Mouse (Mus musculus) olfactory bulb, adult 2 months (tissue): ENCODE results near the gene Ing3. TPM values are rescaled to one million over a fixed set of nuclear protein-coding genes. Genes with fewer than 3 reads are reported as not detected.

Experiments used
- H3K27ac ChIP-seq: fragments of 200-500 bp; 2 replicates; pipeline ENCODE4 v1.5.1; 2012; ENCODE audit warnings: low read depth, low read length; ENCODE audit not compliant: insufficient read depth
- H3K4me1 ChIP-seq: fragments of 200-500 bp; 2 replicates; pipeline ENCODE4 v1.6.1; 2012; ENCODE audit warnings: low read length; ENCODE audit not compliant: control insufficient read depth, insufficient read depth
- H3K4me3 ChIP-seq: fragments of 200-500 bp; 2 replicates; pipeline ENCODE4 v1.5.1; 2012; ENCODE audit warnings: mild to moderate bottlenecking, low read depth, low read length, moderate library complexity; ENCODE audit not compliant: insufficient read depth
- CTCF ChIP-seq: fragments of 200-500 bp; IDR thresholded peaks from 2 replicates; pipeline ENCODE4 v1.5.1; 2012; ENCODE audit warnings: low read depth, mild to moderate bottlenecking, low read length, moderate library complexity; ENCODE audit not compliant: insufficient read depth
- POLR2A ChIP-seq: fragments of 200-500 bp; IDR thresholded peaks from 2 replicates; pipeline ENCODE4 v1.6.1; 2012; ENCODE audit warnings: mild to moderate bottlenecking, low read depth, low read length, moderate library complexity; ENCODE audit not compliant: insufficient read depth
- WGBS: fragments of 180-500 bp; shearing (Covaris S2); methylation state at CpG from one replicate; pipeline ENCODE4 v1.1.7; 2018; 5-methylcytosine and 5-hydroxymethylcytosine counted together
- polyA plus RNA-seq: library from polyadenylated mRNA; stranded (reverse); fragments of >200 nt; gene quantifications from 2 replicates; pipeline ENCODE4 v1.2.4, GENCODE M21; 2012; ENCODE audit warnings: low replicate concordance; ENCODE audit not compliant: missing spikeins, insufficient read depth, insufficient read length

Gene Ing3
- polyA plus RNA-seq, 1 experiment: not detected

DNA sequence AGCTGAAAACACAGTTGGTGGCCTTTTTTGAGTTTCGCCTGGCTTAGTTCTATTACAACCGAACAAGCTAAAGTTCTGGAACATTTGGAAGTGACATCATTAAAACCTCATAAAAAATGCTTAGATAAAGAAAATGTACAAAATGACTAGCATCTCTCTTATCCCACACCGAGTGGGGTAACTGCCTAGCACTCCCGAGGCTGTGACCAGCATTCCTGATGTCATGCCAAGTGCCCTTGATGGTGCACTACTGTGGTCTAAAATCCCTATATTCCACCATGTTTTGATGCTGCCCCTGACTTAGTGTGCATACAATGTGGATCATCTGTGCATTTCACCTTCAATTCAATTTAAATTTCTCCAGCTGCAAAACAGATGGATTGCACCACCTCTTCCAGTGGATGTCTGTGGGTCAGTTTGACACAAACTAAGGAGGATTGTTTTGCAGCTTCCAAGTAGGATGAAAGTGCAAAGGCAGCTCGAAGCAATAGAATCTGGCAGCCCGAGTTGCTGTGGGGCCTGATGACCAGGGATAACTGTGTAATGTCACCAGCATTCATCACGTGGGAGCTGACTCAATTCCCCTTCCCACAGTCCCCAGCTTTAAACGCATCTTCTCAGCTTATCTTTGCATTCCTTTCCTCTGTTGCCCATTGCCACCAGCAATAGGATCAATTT lies 69.5 kb downstream of the Ing3 start:
- TF ChIP-seq POLR2A: no peak
- TF ChIP-seq CTCF: no peak
- H3K27ac ChIP-seq: no peak overlapping the region
- 80% methylated on average over 8 of the region's 8 CpGs for WGBS

DNA sequence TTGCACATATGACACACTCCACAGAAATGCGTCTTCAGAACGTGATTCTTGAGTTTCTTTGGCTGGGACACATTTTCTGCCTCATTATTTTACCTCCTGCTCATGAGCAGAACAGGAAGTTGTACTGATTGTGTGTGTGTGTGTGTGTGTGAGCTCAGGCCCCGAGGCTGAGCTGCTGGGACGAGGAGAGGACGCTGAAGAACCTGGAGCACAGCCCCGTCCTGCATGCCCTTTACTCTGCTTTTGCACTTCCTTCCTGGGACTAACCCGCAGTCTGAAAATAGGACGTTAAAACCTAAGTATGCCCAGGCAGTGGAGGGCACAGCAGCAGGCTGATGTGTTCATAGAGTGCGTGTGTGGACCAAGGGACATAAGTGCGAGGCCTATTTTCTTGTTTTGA lies 70.3 kb downstream of the Ing3 start:
- TF ChIP-seq POLR2A (no peak), CTCF (no peak)
- H3K4me3 ChIP-seq: no peak overlapping the region
- H3K27ac ChIP-seq: no peak overlapping the region
- H3K4me1 ChIP-seq: no peaks in the 10 kb centered on the region
- WGBS: 78% methylated on average over 10 of the region's 10 CpGs

More for the DNA sequence above, 69.5 kb downstream of the Ing3 start:
- H3K4me3 ChIP-seq: no peak overlapping the region
- no peaks in the 10 kb centered on the region for H3K4me1 ChIP-seq

DNA sequence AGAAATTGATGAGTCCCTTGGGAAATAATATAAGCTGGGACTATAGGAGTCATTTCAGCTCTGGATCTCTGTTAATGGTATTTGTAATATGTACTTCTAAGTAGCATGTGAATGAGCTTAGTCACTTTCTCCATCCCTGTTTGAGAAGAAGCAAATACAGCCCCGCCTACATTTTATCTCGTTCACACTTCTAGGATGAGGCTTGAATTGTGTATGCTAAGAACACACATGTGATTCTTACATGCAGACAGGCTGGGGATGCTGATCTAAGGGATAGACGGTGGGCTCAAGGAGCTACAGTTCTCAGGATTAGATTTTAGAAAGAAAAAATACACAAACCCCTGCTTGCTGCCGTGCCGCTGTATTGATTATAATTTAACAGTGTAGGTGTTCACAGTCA lies 71.3 kb downstream of the Ing3 start:
- WGBS: 91% methylated on average over 5 of the region's 5 CpGs
- Histone ChIP-seq H3K27ac (no peak overlapping the region), H3K4me3 (no peak overlapping the region), H3K4me1 (no peaks in the 10 kb centered on the region)
- TF ChIP-seq POLR2A: no peak
- TF ChIP-seq CTCF: no peak

DNA sequence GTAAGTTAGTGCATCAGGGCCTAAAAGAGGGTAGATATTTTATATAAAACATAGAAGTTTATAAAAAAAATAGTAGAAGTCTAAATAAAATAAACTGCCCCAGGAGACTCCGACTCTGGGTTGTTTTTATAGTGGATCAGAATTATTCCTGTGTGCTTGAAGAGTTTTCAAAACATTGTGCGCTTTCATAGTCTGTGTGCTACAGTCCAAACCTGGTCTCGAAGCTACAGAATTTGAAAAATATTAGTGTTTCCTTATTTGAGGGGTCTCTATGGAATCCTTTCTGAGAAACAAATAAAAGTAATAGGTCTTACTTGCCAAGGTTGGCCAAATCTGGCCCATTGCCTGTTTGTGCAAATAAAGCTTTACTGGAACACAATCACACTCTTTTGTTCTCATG lies 71.9 kb downstream of the Ing3 start:
- Histone ChIP-seq H3K4me1 (no peaks in the 10 kb centered on the region), H3K4me3 (no peak overlapping the region), H3K27ac (no peak overlapping the region)
- TF ChIP-seq CTCF (no peak), POLR2A (no peak)
- WGBS: 84% methylated on average over 3 of the region's 3 CpGs

DNA sequence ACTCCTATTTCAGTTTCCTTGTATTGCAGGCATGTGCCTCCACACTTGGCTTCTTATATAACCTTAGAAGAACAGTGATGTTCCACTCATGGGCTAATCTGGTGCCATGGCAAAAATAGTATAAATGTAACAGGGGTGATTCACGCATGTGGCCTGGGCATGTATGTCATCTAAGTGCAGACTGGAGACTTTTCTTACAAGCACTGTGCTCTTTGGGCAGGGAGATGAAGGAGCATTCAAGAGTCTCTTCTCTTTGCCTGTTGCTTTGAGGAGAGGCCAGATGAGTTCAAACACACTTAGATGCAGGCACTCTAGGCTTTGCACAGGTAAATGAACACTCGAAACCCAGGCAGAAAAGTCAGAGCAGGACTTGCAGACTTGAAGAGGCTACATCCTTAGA lies 74.8 kb downstream of the Ing3 start:
- H3K4me3 ChIP-seq: no peak overlapping the region
- no peak overlapping the region for H3K27ac ChIP-seq
- no peak for TF ChIP-seq CTCF
- no peaks in the 10 kb centered on the region for H3K4me1 ChIP-seq
- 97% methylated on average over 2 of the region's 2 CpGs for WGBS

Other genes with a start within 250 kb of the Ing3 start
- not detected in 2 replicates for gene Tspan12, start 97.1 kb upstream of the Ing3 start, polyA plus RNA-seq
- gene Cped1, start 36.3 kb downstream of the Ing3 start, polyA plus RNA-seq: not detected in 2 replicates